In the genomic region with DNA sequence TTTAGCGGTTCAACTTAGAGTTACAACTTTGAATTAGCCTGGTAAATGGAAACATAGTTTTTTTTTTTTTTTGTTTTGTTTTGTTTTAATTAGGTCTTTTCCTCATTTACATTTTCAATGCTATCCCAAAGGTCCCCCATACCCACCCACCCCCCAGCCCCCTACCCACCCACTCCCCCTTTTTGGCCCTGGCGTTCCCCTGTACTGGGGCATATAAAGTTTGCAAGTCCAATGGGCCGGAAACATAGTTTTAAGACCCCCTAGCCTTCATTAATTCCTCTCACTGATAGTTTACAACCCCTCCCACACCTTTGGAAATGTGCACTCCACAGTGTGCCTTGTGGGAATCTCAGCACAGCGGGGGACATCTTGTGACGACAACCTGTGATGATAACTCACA, we compare ENCODE assay signal across 11 mouse cellular contexts. TPM values are rescaled to one million over a fixed set of nuclear protein-coding genes. Genes with fewer than 3 reads are reported as not detected.
DNase-seq lines count a peak whose midpoint lies in the region; ATAC-seq lines count a peak whose summit lies in the region.
"Had no signal": no experiment of that assay in that cellular context is flagged by ENCODE, and none has a peak within 500 bp of the region (broad histone marks: within the 10 kb centered on the region; RNA-seq: fewer than 3 reads in every experiment).

No protein-coding gene starts in this region.

- 77% methylated on average over 4 of the region's 5 CpGs for WGBS in kidney, embryonic 15.5 days
- 90% methylated on average over 5 of the region's 5 CpGs for WGBS in embryonic facial prominence, embryonic 14.5 days
- 78% methylated on average over 5 of the region's 5 CpGs for WGBS in hindbrain, embryonic 14.5 days
- 81% methylated on average over 5 of the region's 5 CpGs for WGBS in midbrain, embryonic 15.5 days

- H3K4me2 ChIP-seq in kidney, embryonic 15.5 days = no peak overlapping the region
- H3K4me2 ChIP-seq in embryonic facial prominence, embryonic 14.5 days (ENCODE audit: low read depth, low read length) = no peak overlapping the region
- no peak overlapping the region for H3K4me2 ChIP-seq in hindbrain, embryonic 14.5 days (replicated peaks)
- no peak overlapping the region for H3K4me2 ChIP-seq in midbrain, embryonic 15.5 days
- H3K4me2 ChIP-seq: liver, embryonic 15.5 days had no signal

- no peaks in the 10 kb centered on the region for H3K9me3 ChIP-seq in kidney, embryonic 15.5 days (replicated peaks)
- H3K9me3 ChIP-seq in embryonic facial prominence, embryonic 14.5 days (ENCODE audit: control insufficient read depth, low read length) = no peaks in the 10 kb centered on the region
- H3K9me3 ChIP-seq in hindbrain, embryonic 14.5 days (ENCODE audit: control insufficient read depth, low read length) = no peaks in the 10 kb centered on the region
- no peaks in the 10 kb centered on the region for H3K9me3 ChIP-seq in midbrain, embryonic 15.5 days
- H3K9me3 ChIP-seq: liver, embryonic 15.5 days had no signal

- no peak overlapping the region for H3K27ac ChIP-seq in kidney, embryonic 15.5 days
- no peak overlapping the region for H3K27ac ChIP-seq in embryonic facial prominence, embryonic 14.5 days (replicated peaks; ENCODE audit: low read depth, low read length)
- no peak overlapping the region for H3K27ac ChIP-seq in hindbrain, embryonic 14.5 days
- H3K27ac ChIP-seq in midbrain, embryonic 15.5 days = no peak overlapping the region
- H3K27ac ChIP-seq: liver, embryonic 15.5 days had no signal

- peaks cover 6% of the 10 kb centered on the region; the same call in 1 of the 2 replicates for H3K4me1 ChIP-seq in kidney, embryonic 15.5 days
- 0 out of 2 replicates have a peak, but pooled peaks cover 2% of the 10 kb centered on the region for H3K4me1 ChIP-seq in embryonic facial prominence, embryonic 14.5 days (ENCODE audit: control insufficient read depth, insufficient read depth, low read length)
- H3K4me1 ChIP-seq in hindbrain, embryonic 14.5 days (replicated peaks; ENCODE audit: control insufficient read depth, insufficient read depth, low read length) = peaks cover 6% of the 10 kb centered on the region; the same call in 1 of the 2 replicates
- peaks cover 5% of the 10 kb centered on the region; the same call in 1 of the 2 replicates for H3K4me1 ChIP-seq in midbrain, embryonic 15.5 days

- no peaks in the 10 kb centered on the region for H3K36me3 ChIP-seq in kidney, embryonic 15.5 days
- H3K36me3 ChIP-seq in embryonic facial prominence, embryonic 14.5 days (ENCODE audit: control insufficient read depth, insufficient read depth, low read length) = no peaks in the 10 kb centered on the region
- H3K36me3 ChIP-seq in hindbrain, embryonic 14.5 days (replicated peaks; ENCODE audit: control insufficient read depth, insufficient read depth) = no peaks in the 10 kb centered on the region; the same call in 1 of the 2 replicates
- no peaks in the 10 kb centered on the region for H3K36me3 ChIP-seq in midbrain, embryonic 15.5 days (replicated peaks)
- H3K36me3 ChIP-seq: liver, embryonic 15.5 days had no signal

- no peak overlapping the region for H3K4me3 ChIP-seq in kidney, embryonic 15.5 days (replicated peaks)
- H3K4me3 ChIP-seq in embryonic facial prominence, embryonic 14.5 days (ENCODE audit: low read depth, low read length) = no peak overlapping the region
- H3K4me3 ChIP-seq in hindbrain, embryonic 14.5 days (replicated peaks; ENCODE audit: low read length) = no peak overlapping the region
- H3K4me3 ChIP-seq in midbrain, embryonic 15.5 days = no peak overlapping the region
- H3K4me3 ChIP-seq: liver, embryonic 15.5 days had no signal

- ATAC-seq in kidney, embryonic 15.5 days (replicated peaks; ENCODE audit: low FRiP score) = peak; percentile 91
- ATAC-seq in embryonic facial prominence, embryonic 14.5 days (ENCODE audit: low read depth) = peak; percentile 82
- ATAC-seq in hindbrain, embryonic 14.5 days (ENCODE audit: low FRiP score) = peak; percentile 86
- peak; percentile 88 for ATAC-seq in midbrain, embryonic 15.5 days (replicated peaks)
- no peak for ATAC-seq in megakaryocyte-erythroid progenitor cell, adult 5-6 weeks (replicated peaks; ENCODE audit: low FRiP score, low TSS enrichment, poor library complexity, severe bottlenecking)

- H3K27me3 ChIP-seq in kidney, embryonic 15.5 days = no peaks in the 10 kb centered on the region; the same call in 1 of the 2 replicates
- H3K27me3 ChIP-seq in embryonic facial prominence, embryonic 14.5 days (replicated peaks; ENCODE audit: control insufficient read depth, insufficient read depth, low read length) = no peaks in the 10 kb centered on the region
- H3K27me3 ChIP-seq in hindbrain, embryonic 14.5 days (ENCODE audit: control insufficient read depth, insufficient read depth, low read length) = no peaks in the 10 kb centered on the region; the same call in 1 of the 2 replicates
- H3K27me3 ChIP-seq in midbrain, embryonic 15.5 days (replicated peaks) = 0 out of 2 replicates have a peak, but pooled peaks cover 3% of the 10 kb centered on the region
- H3K27me3 ChIP-seq: CH12.LX had no signal

- no peak for DNase-seq in kidney, adult 8-10 months
- DNase-seq in embryonic facial prominence, embryonic 14.5 days (ENCODE audit: low spot score) = no peak
- DNase-seq in hindbrain, embryonic 14.5 days (ENCODE audit: low spot score) = no peak
- DNase-seq in layer of hippocampus, postnatal 25 days (ENCODE audit: extremely low spot score in 1 of 2, low spot score in 1 of 2) = no peak
- DNase-seq in gastrocnemius, postnatal 25 days = no peak

- no peak overlapping the region for H3K9ac ChIP-seq in kidney, embryonic 15.5 days
- H3K9ac ChIP-seq in embryonic facial prominence, embryonic 14.5 days (ENCODE audit: low read depth, low read length) = no peak overlapping the region
- H3K9ac ChIP-seq in hindbrain, embryonic 14.5 days = no peak overlapping the region
- H3K9ac ChIP-seq in midbrain, embryonic 15.5 days = no peak overlapping the region
- H3K9ac ChIP-seq: liver, embryonic 15.5 days had no signal

RNA-seq across cellular contexts. Expression of a gene that starts 3.8 kb away (rescaled TPM):
- polyA plus RNA-seq in kidney, embryonic 15.5 days (2015; fragmentation: Nextera tagmentation; extraction: Ambion mirVana) = 0.38 TPM in 1 of 2 replicates, not detected in the other
- 0.47 TPM in 1 of 2 replicates, not detected in the other for polyA plus RNA-seq in embryonic facial prominence, embryonic 14.5 days (2014; fragmentation: Nextera tagmentation; extraction: Ambion mirVana)
- polyA plus RNA-seq in hindbrain, embryonic 14.5 days (2014; fragmentation: Nextera tagmentation; extraction: Ambion mirVana) = not detected in 2 replicates
- 0.63 TPM in 1 of 2 replicates, not detected in the other for polyA plus RNA-seq in midbrain, embryonic 15.5 days (2015; fragmentation: Nextera tagmentation; extraction: Ambion mirVana)
- under 1 TPM in 1 of 2 experiments, not detected in 1; 0.76 TPM for total RNA-seq in layer of hippocampus, postnatal 25 days (2021)
- not detected for total RNA-seq in gastrocnemius, postnatal 25 days (2021)
- not detected in 2 replicates for total RNA-seq in megakaryocyte-erythroid progenitor cell, adult 5-6 weeks (2014; fragmentation: Nextera tagmentation)
- not detected in 2 replicates for total RNA-seq in megakaryocyte-erythroid progenitor cell, adult 5-6 weeks (2017)
- total RNA-seq: CH12.LX had no signal
- polyA plus RNA-seq: inflammation-experienced regulatory T-cells, adult 6 months; liver, embryonic 15.5 days had no signal

RNA-seq across cellular contexts. Expression of a gene that starts 27.5 kb away (rescaled TPM):
- 59.9 and 64.1 TPM in 2 replicates for polyA plus RNA-seq in kidney, embryonic 15.5 days (2015; fragmentation: Nextera tagmentation; extraction: Ambion mirVana)
- polyA plus RNA-seq in embryonic facial prominence, embryonic 14.5 days (2014; fragmentation: Nextera tagmentation; extraction: Ambion mirVana) = 56.8 and 59.0 TPM in 2 replicates
- polyA plus RNA-seq in hindbrain, embryonic 14.5 days (2014; fragmentation: Nextera tagmentation; extraction: Ambion mirVana) = 63.8 and 67.2 TPM in 2 replicates
- 59.2 and 60.5 TPM in 2 replicates for polyA plus RNA-seq in midbrain, embryonic 15.5 days (2015; fragmentation: Nextera tagmentation; extraction: Ambion mirVana)
- total RNA-seq in layer of hippocampus, postnatal 25 days (2021) = 10 to 100 TPM; 74.8 to 77.0 TPM
- 10 to 100 TPM; 50.4 to 55.4 TPM for total RNA-seq in gastrocnemius, postnatal 25 days (2021)
- 117 and 120 TPM in 2 replicates for total RNA-seq in megakaryocyte-erythroid progenitor cell, adult 5-6 weeks (2014; fragmentation: Nextera tagmentation)
- total RNA-seq in megakaryocyte-erythroid progenitor cell, adult 5-6 weeks (2017) = 159 and 167 TPM in 2 replicates

RNA-seq across cellular contexts. Expression of a gene that starts 39.9 kb away (rescaled TPM):
- polyA plus RNA-seq in kidney, embryonic 15.5 days (2015; fragmentation: Nextera tagmentation; extraction: Ambion mirVana) = 47.6 and 68.2 TPM in 2 replicates
- polyA plus RNA-seq in embryonic facial prominence, embryonic 14.5 days (2014; fragmentation: Nextera tagmentation; extraction: Ambion mirVana) = 108 and 117 TPM in 2 replicates
- polyA plus RNA-seq in hindbrain, embryonic 14.5 days (2014; fragmentation: Nextera tagmentation; extraction: Ambion mirVana) = 286 and 356 TPM in 2 replicates
- 167 and 185 TPM in 2 replicates for polyA plus RNA-seq in midbrain, embryonic 15.5 days (2015; fragmentation: Nextera tagmentation; extraction: Ambion mirVana)
- total RNA-seq in layer of hippocampus, postnatal 25 days (2021) = 1,000 to 10,000 TPM; 1,421 to 1,512 TPM
- total RNA-seq in gastrocnemius, postnatal 25 days (2021) = 100 to 1,000 TPM; 106 to 110 TPM
- not detected in 2 replicates for total RNA-seq in megakaryocyte-erythroid progenitor cell, adult 5-6 weeks (2014; fragmentation: Nextera tagmentation)
- not detected in 2 replicates for total RNA-seq in megakaryocyte-erythroid progenitor cell, adult 5-6 weeks (2017)
- total RNA-seq: CH12.LX had no signal
- polyA plus RNA-seq: inflammation-experienced regulatory T-cells, adult 6 months had no signal

RNA-seq across cellular contexts. Expression of a gene that starts 51.9 kb away (rescaled TPM):
- polyA plus RNA-seq in kidney, embryonic 15.5 days (2015; fragmentation: Nextera tagmentation; extraction: Ambion mirVana) = 7.3 and 8.0 TPM in 2 replicates
- 4.5 and 4.9 TPM in 2 replicates for polyA plus RNA-seq in embryonic facial prominence, embryonic 14.5 days (2014; fragmentation: Nextera tagmentation; extraction: Ambion mirVana)
- polyA plus RNA-seq in hindbrain, embryonic 14.5 days (2014; fragmentation: Nextera tagmentation; extraction: Ambion mirVana) = 3.3 and 3.5 TPM in 2 replicates
- 2.2 and 2.6 TPM in 2 replicates for polyA plus RNA-seq in midbrain, embryonic 15.5 days (2015; fragmentation: Nextera tagmentation; extraction: Ambion mirVana)
- total RNA-seq in layer of hippocampus, postnatal 25 days (2021) = 10 to 100 TPM; 50.2 to 56.0 TPM
- total RNA-seq in gastrocnemius, postnatal 25 days (2021) = 1 to 10 TPM; 7.8 to 8.3 TPM
- total RNA-seq in megakaryocyte-erythroid progenitor cell, adult 5-6 weeks (2014; fragmentation: Nextera tagmentation) = 4.9 and 5.6 TPM in 2 replicates
- 10.9 and 23.0 TPM in 2 replicates for total RNA-seq in megakaryocyte-erythroid progenitor cell, adult 5-6 weeks (2017)
